Mouse (Mus musculus) embryonic facial prominence, embryonic 14.5 days (tissue): Measurements from ENCODE around the gene Cog1. TPM values are rescaled to one million over a fixed set of nuclear protein-coding genes. Genes with fewer than 3 reads are reported as not detected.

Experiments
- ATAC-seq: fragments of 200-750 bp; cut with Nextera tagmentation; 2 replicates; pipeline ENCODE4 v1.8.0; 2017; ENCODE audit warnings: low read depth, moderate number of reproducible peaks, moderate TSS enrichment
- DNase-seq: peaks from one replicate; pipeline ENCODE4 v3.0.0-alpha.2; 2015; ENCODE audit warnings: low spot score
- H3K27ac ChIP-seq: fragments of 300-500 bp; sonication (generic); replicated peaks from 2 replicates; pipeline ENCODE4 v1.5.1; 2014; ENCODE audit warnings: low read depth, mild to moderate bottlenecking, low read length, moderate library complexity
- H3K27me3 ChIP-seq: fragments of 300-500 bp; sonication (generic); replicated peaks from 2 replicates; pipeline ENCODE4 v1.6.1; 2014; ENCODE audit warnings: low read length; ENCODE audit not compliant: control insufficient read depth, insufficient read depth
- H3K36me3 ChIP-seq: fragments of 300-500 bp; sonication (generic); 2 replicates; pipeline ENCODE4 v1.6.1; 2014; ENCODE audit warnings: low read length, mixed read lengths; ENCODE audit not compliant: control insufficient read depth, insufficient read depth
- H3K4me1 ChIP-seq: fragments of 300-500 bp; sonication (generic); 2 replicates; pipeline ENCODE4 v1.6.1; 2014; ENCODE audit warnings: antibody characterized with exemption, low read length; ENCODE audit not compliant: control insufficient read depth, insufficient read depth
- H3K4me2 ChIP-seq: fragments of 300-500 bp; sonication (generic); 2 replicates; pipeline ENCODE4 v1.6.1; 2014; ENCODE audit warnings: low read depth, mild to moderate bottlenecking, low read length, moderate library complexity, mixed read lengths
- H3K4me3 ChIP-seq: fragments of 300-500 bp; sonication (generic); 2 replicates; pipeline ENCODE4 v1.5.1; 2014; ENCODE audit warnings: low read depth, mild to moderate bottlenecking, low read length
- H3K9ac ChIP-seq: fragments of 300-500 bp; sonication (generic); 2 replicates; pipeline ENCODE4 v1.6.1; 2014; ENCODE audit warnings: low read depth, mild to moderate bottlenecking, low read length, moderate library complexity, mixed read lengths
- H3K9me3 ChIP-seq: fragments of 300-500 bp; sonication (generic); 2 replicates; pipeline ENCODE4 v1.6.1; 2016; ENCODE audit warnings: low read length; ENCODE audit not compliant: control insufficient read depth
- WGBS: fragments of 180-500 bp; shearing (Covaris S2); extraction: QIAGEN DNeasy Blood & Tissue Kit; methylation state at CpG from one replicate; pipeline ENCODE4 v1.1.7; 2014; 5-methylcytosine and 5-hydroxymethylcytosine counted together
- polyA plus RNA-seq: library from polyadenylated mRNA; unstranded; fragments of >200 nt; fragmentation: Nextera tagmentation; extraction: Ambion mirVana; gene quantifications from 2 replicates; pipeline ENCODE4 v1.2.1, GENCODE M21; 2014

The Cog1 gene
- polyA plus RNA-seq: 23.4 and 27.7 TPM in 2 replicates

GRCm38 (mm10) chr11:113648690-113649352, at the start of gene Cog1:
Gene Cog1, plus strand, starts transcription at chr11:113649169.
- Histone ChIP-seq H3K9ac (peak within 1 kb of the TSS; percentile 96), H3K4me1 (peaks cover 14% of the 10 kb centered on the region), H3K4me2 (peak within 1 kb of the TSS; percentile 66), H3K27ac (peak within 1 kb of the TSS; percentile 87), H3K4me3 (peak within 1 kb of the TSS; percentile 96), H3K36me3 (peaks cover 24% of the 10 kb centered on the region), H3K9me3 (0 out of 2 replicates have a peak, but pooled peaks cover 5% of the 10 kb centered on the region), H3K27me3 (no peaks in the 10 kb centered on the region)
- DNase-seq (no peak), ATAC-seq (no peak)
- 40% methylated on average over 26 of the region's 26 CpGs for WGBS

- H3K9ac ChIP-seq: no peak overlapping the region
- H3K4me1 ChIP-seq: peaks cover 5% of the 10 kb centered on the region; the same call in 1 of the 2 replicates
- WGBS: 82% methylated on average over 18 of the region's 18 CpGs
- no peak overlapping the region for H3K27ac ChIP-seq
- no peak overlapping the region for H3K4me3 ChIP-seq
- H3K27me3 ChIP-seq: no peaks in the 10 kb centered on the region
- H3K36me3 ChIP-seq: no peaks in the 10 kb centered on the region
- H3K4me2 ChIP-seq: no peak overlapping the region
- DNase-seq (no peak), ATAC-seq (no peak)
- H3K9me3 ChIP-seq: no peaks in the 10 kb centered on the region
Measured at GRCm38 (mm10) chr11:113600526-113601245, 48.3 kb upstream of the Cog1 start.

GRCm38 (mm10) chr11:113601616-113602343, 47.2 kb upstream of the Cog1 start:
- Histone ChIP-seq H3K27ac (no peak overlapping the region), H3K36me3 (no peaks in the 10 kb centered on the region), H3K9me3 (no peaks in the 10 kb centered on the region), H3K27me3 (no peaks in the 10 kb centered on the region), H3K4me3 (no peak overlapping the region), H3K9ac (no peak overlapping the region), H3K4me2 (no peak overlapping the region), H3K4me1 (peaks cover 5% of the 10 kb centered on the region; the same call in 1 of the 2 replicates)
- no peak for DNase-seq
- no peak for ATAC-seq
- 53% methylated on average over 12 of the region's 12 CpGs for WGBS

- no peaks in the 10 kb centered on the region for H3K9me3 ChIP-seq
- no peak overlapping the region for H3K9ac ChIP-seq
- no peaks in the 10 kb centered on the region for H3K27me3 ChIP-seq
- peaks cover 18% of the 10 kb centered on the region for H3K4me1 ChIP-seq
- DNase-seq (no peak), ATAC-seq (no peak)
- no peak overlapping the region for H3K27ac ChIP-seq
- H3K4me2 ChIP-seq: no peak overlapping the region
- WGBS: 95% methylated on average over 12 of the region's 12 CpGs
- H3K4me3 ChIP-seq: no peak overlapping the region
- H3K36me3 ChIP-seq: no peaks in the 10 kb centered on the region
Measured at GRCm38 (mm10) chr11:113607556-113607955, 41.4 kb upstream of the Cog1 start.

GRCm38 (mm10) chr11:113609581-113609980, 39.4 kb upstream of the Cog1 start:
- Histone ChIP-seq H3K4me2 (no peak overlapping the region), H3K27me3 (no peaks in the 10 kb centered on the region), H3K4me3 (no peak overlapping the region), H3K4me1 (peaks cover 13% of the 10 kb centered on the region), H3K27ac (no peak overlapping the region), H3K9ac (no peak overlapping the region), H3K9me3 (no peaks in the 10 kb centered on the region), H3K36me3 (no peaks in the 10 kb centered on the region)
- WGBS: 77% methylated on average over 5 of the region's 5 CpGs
- ATAC-seq (no peak), DNase-seq (no peak)

GRCm38 (mm10) chr11:113610266-113610665, 38.7 kb upstream of the Cog1 start:
- no peak overlapping the region for H3K27ac ChIP-seq
- 62% methylated on average over 5 of the region's 5 CpGs for WGBS
- no peaks in the 10 kb centered on the region for H3K9me3 ChIP-seq
- no peak overlapping the region for H3K9ac ChIP-seq
- H3K27me3 ChIP-seq: no peaks in the 10 kb centered on the region
- H3K4me1 ChIP-seq: peaks cover 13% of the 10 kb centered on the region
- no peak overlapping the region for H3K4me3 ChIP-seq
- DNase-seq (peak; percentile 53), ATAC-seq (no peak)
- no peak overlapping the region for H3K4me2 ChIP-seq
- H3K36me3 ChIP-seq: no peaks in the 10 kb centered on the region

GRCm38 (mm10) chr11:113611112-113611646, 37.8 kb upstream of the Cog1 start:
- no peak overlapping the region for H3K9ac ChIP-seq
- DNase-seq (no peak), ATAC-seq (no peak)
- no peaks in the 10 kb centered on the region for H3K36me3 ChIP-seq
- no peak overlapping the region for H3K4me3 ChIP-seq
- no peak overlapping the region for H3K4me2 ChIP-seq
- peaks cover 13% of the 10 kb centered on the region for H3K4me1 ChIP-seq
- H3K27me3 ChIP-seq: no peaks in the 10 kb centered on the region
- WGBS: 81% methylated on average over 10 of the region's 10 CpGs
- 0 out of 2 replicates have a peak overlapping the region, but pooled peaks have one; percentile 39 for H3K27ac ChIP-seq
- no peaks in the 10 kb centered on the region for H3K9me3 ChIP-seq
